Mouse (Mus musculus) retina, adult 2 months (tissue): ENCODE data around the gene Gcnt4.
"Not testable (repeated sequence)": the region's sequence is repeated elsewhere in the genome, so short reads cannot be mapped to it uniquely, and the experiment has no call there.

Source experiments
- DNase-seq: peaks from one replicate; pipeline ENCODE4 v3.0.0-alpha.2; 2012; ENCODE audit warnings: low read depth, low spot score

Gene Gcnt4

GRCm38 (mm10) chr13:96923999-96924961 lies at the start of gene Gcnt4:
TSS of gene Gcnt4 (plus strand) at chr13:96924689.
- DNase-seq: no peak

DNA sequence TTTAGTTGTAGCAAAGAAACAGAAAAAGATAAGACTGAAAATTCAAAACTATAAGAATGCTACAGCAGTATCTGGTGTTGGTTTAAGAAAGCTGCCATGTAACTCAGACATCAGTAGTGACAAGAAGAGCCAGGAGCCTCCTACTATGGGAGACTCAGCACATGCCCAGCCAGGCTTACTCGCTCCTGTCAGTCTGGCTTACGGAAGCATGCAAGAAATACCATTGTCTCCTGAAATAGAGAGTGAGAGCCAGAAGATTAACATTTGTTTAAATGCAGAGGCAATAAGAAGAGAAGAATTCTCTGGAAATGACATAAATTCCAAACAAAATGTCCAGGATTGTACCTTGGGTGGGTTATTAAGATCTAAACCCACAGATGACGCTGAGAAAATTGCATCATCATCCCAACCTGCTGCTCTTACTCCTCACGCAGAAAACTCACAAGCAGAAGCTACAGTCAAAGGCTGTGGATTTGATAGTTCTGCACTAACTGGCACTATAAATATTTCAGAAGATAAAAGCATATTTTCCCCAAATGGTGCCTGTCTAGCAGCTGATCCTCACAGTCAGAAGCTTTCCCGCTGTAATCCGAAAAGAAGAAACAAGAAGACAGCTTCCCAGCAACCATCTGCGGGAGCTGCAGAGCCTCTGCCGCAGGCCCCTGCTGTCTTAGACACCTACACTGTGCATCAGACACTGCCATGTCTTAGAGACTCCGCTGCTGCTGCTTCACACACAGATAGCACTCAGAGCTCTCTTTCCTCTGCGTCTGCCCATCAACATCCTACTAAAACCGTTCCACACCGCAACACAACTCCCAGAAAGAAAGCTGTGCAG lies 46.0 kb upstream of the Gcnt4 start:
- no peak for DNase-seq

DNA sequence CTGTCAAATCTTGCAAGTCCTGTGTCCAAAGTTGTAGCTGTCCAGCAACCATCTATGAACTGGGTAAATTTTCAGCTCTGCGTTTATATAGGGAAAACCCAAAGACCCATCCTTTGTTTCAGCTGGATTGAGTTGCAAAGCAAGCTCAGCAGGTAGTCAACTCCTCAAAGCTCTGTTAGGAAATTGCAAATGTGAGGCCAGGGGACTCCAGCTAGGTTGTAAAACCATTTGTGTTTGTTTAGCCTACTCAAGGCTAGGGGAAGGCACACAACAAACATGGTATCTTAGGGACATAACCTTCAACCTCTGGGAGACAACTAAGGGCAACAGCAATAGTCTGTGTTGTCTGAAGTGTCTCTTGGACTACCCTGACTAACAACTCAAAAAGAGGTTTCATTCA lies 40.0 kb upstream of the Gcnt4 start:
- DNase-seq: no peak

- no peak for DNase-seq
Measured at GRCm38 (mm10) chr13:96889985-96890384, 34.5 kb upstream of the Gcnt4 start.

DNA sequence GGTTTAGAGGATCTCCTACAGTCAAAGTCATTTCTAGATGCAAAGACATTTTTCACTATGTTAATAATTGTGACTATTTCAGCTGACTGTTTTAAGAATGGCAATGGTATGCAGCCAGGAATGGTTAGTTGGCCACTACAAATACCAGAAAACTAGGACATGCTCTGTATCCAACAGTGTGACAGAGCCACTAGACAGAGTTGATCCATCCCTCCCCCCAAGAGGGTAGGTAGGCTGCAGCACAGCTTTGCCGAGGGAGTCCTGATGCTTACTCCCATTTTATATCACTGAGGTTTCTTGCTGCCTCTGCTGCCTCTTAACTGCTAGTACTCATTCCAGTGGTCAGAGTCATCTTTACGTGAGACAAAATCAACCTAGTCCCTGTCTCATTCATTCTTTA lies 29.3 kb upstream of the Gcnt4 start:
- DNase-seq: no peak

GRCm38 (mm10) chr13:96906717-96907116 lies 17.8 kb upstream of the Gcnt4 start:
- no peak for DNase-seq

- no peak for DNase-seq
Measured at GRCm38 (mm10) chr13:96911202-96911601, 13.3 kb upstream of the Gcnt4 start.

DNA sequence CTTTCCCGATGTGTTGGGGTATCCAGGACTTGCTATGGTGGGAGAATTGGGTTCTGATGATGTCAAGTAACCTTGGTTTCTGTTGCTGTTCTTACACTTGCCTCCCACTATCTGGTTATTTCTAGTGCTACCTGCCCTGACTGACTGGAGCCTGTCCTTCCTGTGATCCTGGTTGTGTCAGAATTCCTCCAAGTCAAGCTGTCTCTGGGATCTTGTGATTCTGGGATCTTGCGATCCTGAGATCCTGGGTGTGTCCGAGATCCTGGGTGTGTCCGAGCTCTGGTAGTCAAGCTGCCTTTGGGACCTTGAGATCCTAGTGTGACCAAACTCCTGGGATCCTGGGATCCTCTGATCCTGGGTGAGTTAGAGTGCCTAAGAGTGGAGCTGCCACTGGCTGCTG lies 1.4 kb upstream of the Gcnt4 start:
- not testable (repeated sequence) for DNase-seq

GRCm38 (mm10) chr13:96924985-96925745 lies 676 bp downstream of the Gcnt4 start:
- no peak for DNase-seq

- no peak for DNase-seq
Measured at GRCm38 (mm10) chr13:96925991-96926725, 1.7 kb downstream of the Gcnt4 start.

DNA sequence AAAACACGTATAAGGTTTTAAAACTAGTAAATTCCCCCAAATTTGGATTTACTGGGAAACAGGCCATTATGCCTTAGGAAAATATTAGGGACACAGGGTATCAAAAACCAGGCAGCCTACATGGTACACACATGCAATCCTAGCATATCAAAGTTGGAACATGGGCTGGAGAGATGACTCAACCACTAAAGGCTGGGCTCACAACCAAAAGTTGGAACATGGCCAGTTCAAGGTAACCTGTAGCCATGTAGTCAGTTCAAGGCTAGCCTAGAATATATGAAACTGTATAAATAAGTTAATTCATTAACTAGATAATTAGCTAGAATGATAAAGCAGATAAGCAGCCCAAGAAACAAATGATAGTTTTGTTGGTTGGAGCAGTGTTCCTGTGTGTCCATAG lies 3.3 kb downstream of the Gcnt4 start:
- DNase-seq: no peak

DNA sequence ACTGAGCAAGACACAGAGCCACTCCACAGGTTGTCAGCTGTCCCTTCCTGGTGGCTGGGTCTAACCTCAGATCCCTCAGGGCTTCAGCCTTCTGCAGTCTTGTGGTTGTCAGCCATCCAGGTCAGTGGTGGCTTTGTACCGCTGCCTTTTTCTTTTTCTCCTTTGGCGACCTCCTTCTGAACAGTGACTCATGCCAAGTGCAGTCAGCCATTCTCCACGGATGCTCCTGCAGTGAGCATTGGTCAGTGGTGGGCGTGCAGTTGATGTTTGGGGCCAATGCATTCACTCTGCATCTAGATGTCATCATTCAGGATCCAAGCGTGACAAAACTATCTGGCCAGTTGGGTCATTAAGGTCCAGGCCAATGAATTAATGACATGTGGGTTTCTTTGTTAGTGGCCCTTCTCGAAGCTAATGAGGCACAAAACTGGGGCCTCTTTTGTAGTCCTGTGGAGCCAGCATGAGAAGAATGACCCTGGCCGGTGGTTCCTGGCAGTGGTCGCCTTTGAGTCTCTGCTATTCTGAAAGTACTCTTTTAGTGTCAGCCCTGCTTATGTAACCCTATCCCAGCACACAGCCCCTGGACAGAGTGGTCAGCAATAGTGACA lies 4.0 kb downstream of the Gcnt4 start:
- no peak for DNase-seq

DNA sequence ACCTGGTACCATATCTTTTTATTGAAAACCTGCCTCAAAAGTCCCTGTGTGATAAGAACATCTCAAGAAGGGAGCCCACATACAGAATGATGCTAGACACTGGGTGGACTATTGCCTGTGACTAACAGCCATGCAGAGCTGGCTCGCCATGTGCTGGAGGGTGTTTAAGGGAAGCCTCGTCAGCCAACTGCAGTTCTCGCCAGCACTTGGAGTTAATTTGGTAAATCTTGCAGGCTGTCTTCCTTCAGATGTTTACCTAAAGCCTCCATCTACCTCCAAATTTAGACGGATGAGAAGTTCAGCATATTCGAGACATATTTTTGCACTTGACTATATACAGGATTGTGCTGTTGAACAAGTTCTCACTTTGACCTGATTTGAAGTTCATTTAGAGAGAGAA lies 8.3 kb downstream of the Gcnt4 start:
- no peak for DNase-seq

- no peak for DNase-seq
Measured at GRCm38 (mm10) chr13:96933367-96933766, 8.9 kb downstream of the Gcnt4 start.

GRCm38 (mm10) chr13:96936173-96936777 lies 11.8 kb downstream of the Gcnt4 start:
- DNase-seq: no peak

DNA sequence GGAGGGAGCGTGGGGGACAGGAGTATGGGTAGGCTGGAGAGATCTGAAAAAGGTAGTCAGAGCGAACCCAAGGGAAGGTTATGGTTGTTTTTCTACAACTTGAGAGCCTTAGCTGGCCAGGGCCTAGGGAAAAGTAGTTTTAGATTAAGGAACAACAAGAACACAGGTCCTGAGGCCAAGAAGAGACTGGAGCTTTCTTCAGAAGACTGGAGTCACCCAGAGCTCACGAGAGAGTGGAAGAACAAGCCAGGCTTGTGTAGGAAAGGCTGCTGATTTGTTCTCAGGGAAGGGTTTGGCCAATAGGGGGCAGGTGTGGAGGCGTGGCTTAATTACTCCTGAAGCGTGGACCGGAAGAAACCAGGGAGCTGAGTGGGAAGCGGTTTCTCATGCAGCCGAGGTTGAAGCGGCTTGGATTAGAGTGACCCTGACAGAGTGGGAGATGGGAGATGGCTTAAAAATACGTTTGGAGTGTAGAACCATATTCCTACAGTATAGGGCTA lies 12.6 kb downstream of the Gcnt4 start:
- DNase-seq: no peak

- no peak for DNase-seq
Measured at GRCm38 (mm10) chr13:96939680-96940079, 15.2 kb downstream of the Gcnt4 start.

DNA sequence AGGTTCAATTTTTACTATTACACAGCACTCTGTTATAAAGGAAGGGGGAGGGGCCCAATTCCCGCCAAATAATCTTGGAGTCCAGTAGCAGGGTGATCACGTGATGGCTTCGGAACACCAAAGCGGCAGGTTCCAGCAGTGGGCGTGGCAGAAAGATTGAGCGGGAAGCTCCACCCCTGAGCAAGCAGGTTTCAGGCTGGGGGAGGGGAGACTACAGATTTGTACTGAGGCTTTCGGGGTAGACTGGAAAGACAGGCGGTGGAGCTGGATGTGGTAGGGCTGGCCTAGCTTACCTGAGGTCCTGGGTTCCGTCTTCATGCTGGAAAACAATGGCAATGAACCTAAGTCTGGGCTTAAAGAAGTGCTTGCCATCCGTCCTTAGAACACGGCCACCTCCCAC lies 17.0 kb downstream of the Gcnt4 start:
- DNase-seq: not testable (repeated sequence)

GRCm38 (mm10) chr13:96943571-96943970 lies 19.1 kb downstream of the Gcnt4 start:
- DNase-seq: no peak

GRCm38 (mm10) chr13:96945748-96946147 lies 21.3 kb downstream of the Gcnt4 start:
- DNase-seq: no peak
